Mouse (Mus musculus) intestine, embryonic 14.5 days (tissue): Measurements from ENCODE around the gene Lcp1. TPM values are rescaled to one million over a fixed set of nuclear protein-coding genes. Genes with fewer than 3 reads are reported as not detected.

Source experiments
- ATAC-seq: fragments of 200-750 bp; cut with Nextera tagmentation; replicated peaks from 2 replicates; pipeline ENCODE4 v1.8.0; 2017; ENCODE audit warnings: low read depth, moderate number of reproducible peaks, moderate TSS enrichment, moderate library complexity; ENCODE audit not compliant: low FRiP score, low TSS enrichment
- DNase-seq: peaks from one replicate; pipeline ENCODE4 v3.0.0-alpha.2; 2018; ENCODE audit warnings: low spot score
- H3K27ac ChIP-seq: fragments of 300-500 bp; sonication (generic); 2 replicates; pipeline ENCODE4 v1.5.1; 2014; ENCODE audit warnings: low read depth, mild to moderate bottlenecking, control low read depth
- H3K27me3 ChIP-seq: fragments of 300-500 bp; sonication (generic); replicated peaks from 2 replicates; pipeline ENCODE4 v1.6.1; 2014; ENCODE audit warnings: low read length, control low read depth; ENCODE audit not compliant: control insufficient read depth, insufficient read depth
- H3K36me3 ChIP-seq: fragments of 300-500 bp; sonication (generic); 2 replicates; pipeline ENCODE4 v1.6.1; 2014; ENCODE audit warnings: low read length, control low read depth; ENCODE audit not compliant: control insufficient read depth, insufficient read depth
- H3K4me1 ChIP-seq: fragments of 300-500 bp; sonication (generic); replicated peaks from 2 replicates; pipeline ENCODE4 v1.6.1; 2014; ENCODE audit warnings: low read length, control low read depth, mixed read lengths; ENCODE audit not compliant: control insufficient read depth, insufficient read depth
- H3K4me2 ChIP-seq: fragments of 300-500 bp; sonication (generic); 2 replicates; pipeline ENCODE4 v1.6.1; 2014; ENCODE audit warnings: low read length
- H3K4me3 ChIP-seq: fragments of 300-500 bp; sonication (generic); 2 replicates; pipeline ENCODE4 v1.5.1; 2014; ENCODE audit warnings: low read depth, low read length, control low read depth, mixed read lengths
- H3K9ac ChIP-seq: fragments of 300-500 bp; sonication (generic); 2 replicates; pipeline ENCODE4 v1.6.1; 2014; ENCODE audit warnings: mild to moderate bottlenecking, low read length
- H3K9me3 ChIP-seq: fragments of 300-500 bp; sonication (generic); 2 replicates; pipeline ENCODE4 v1.6.1; 2016; ENCODE audit warnings: low read length, control low read depth; ENCODE audit not compliant: control insufficient read depth
- WGBS: fragments of 180-500 bp; shearing (Covaris S2); extraction: QIAGEN DNeasy Blood & Tissue Kit; methylation state at CpG from one replicate; pipeline ENCODE4 v1.1.7; 2014; 5-methylcytosine and 5-hydroxymethylcytosine counted together
- polyA plus RNA-seq: library from polyadenylated mRNA; unstranded; fragments of >200 nt; fragmentation: Nextera tagmentation; extraction: Ambion mirVana; gene quantifications from 2 replicates; pipeline ENCODE4 v1.2.1, GENCODE M21; 2014

The Lcp1 gene
- polyA plus RNA-seq, 1 experiment from 2014 or later = 58.3 TPM

GRCm38 (mm10) chr14:75188521-75188920 lies 57.6 kb downstream of the Lcp1 start:
- H3K4me2 ChIP-seq = no peak overlapping the region
- H3K27me3 ChIP-seq = no peaks in the 10 kb centered on the region
- H3K4me1 ChIP-seq = no peaks in the 10 kb centered on the region
- H3K9me3 ChIP-seq = no peaks in the 10 kb centered on the region
- ATAC-seq (no peak), DNase-seq (no peak)
- no peak overlapping the region for H3K27ac ChIP-seq
- H3K36me3 ChIP-seq = no peaks in the 10 kb centered on the region
- no peak overlapping the region for H3K4me3 ChIP-seq
- 72% methylated on average over 6 of the region's 6 CpGs for WGBS
- H3K9ac ChIP-seq = no peak overlapping the region

DNA sequence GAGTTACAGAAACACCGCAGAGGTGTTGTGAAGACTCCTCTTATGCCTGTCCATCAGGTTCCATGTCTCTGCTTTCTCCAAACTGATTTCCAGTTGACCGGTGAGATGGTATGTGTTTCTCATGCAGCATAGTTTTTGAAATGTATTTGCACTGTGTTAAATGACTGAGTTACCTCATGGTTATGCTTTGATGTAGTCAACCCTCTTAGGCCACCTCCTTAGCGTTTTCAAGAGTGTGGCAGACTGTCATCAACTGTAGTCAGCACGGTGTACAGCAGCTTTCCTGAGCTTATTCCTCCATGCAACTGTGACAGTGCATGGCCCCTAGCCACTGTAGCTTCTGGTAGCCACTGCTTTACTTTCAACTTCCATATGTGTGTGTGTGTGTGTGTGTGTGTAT lies 58.1 kb downstream of the Lcp1 start:
- Histone ChIP-seq H3K4me2 (no peak overlapping the region), H3K4me3 (no peak overlapping the region), H3K27me3 (no peaks in the 10 kb centered on the region), H3K4me1 (no peaks in the 10 kb centered on the region), H3K9me3 (no peaks in the 10 kb centered on the region), H3K36me3 (no peaks in the 10 kb centered on the region), H3K9ac (no peak overlapping the region), H3K27ac (no peak overlapping the region)
- 89% methylated on average over 4 of the region's 4 CpGs for WGBS
- ATAC-seq (no peak), DNase-seq (no peak)

- DNase-seq (no peak), ATAC-seq (no peak)
- Histone ChIP-seq H3K4me1 (no peaks in the 10 kb centered on the region), H3K4me2 (no peak overlapping the region), H3K4me3 (no peak overlapping the region), H3K36me3 (no peaks in the 10 kb centered on the region), H3K9me3 (no peaks in the 10 kb centered on the region), H3K9ac (no peak overlapping the region), H3K27ac (no peak overlapping the region), H3K27me3 (no peaks in the 10 kb centered on the region)
- WGBS = 91% methylated on average over 4 of the region's 4 CpGs
These were observed 59.8 kb downstream of the Lcp1 start for GRCm38 (mm10) chr14:75190683-75191082.

GRCm38 (mm10) chr14:75192427-75192826 lies 61.5 kb downstream of the Lcp1 start:
- 82% methylated on average over 10 of the region's 10 CpGs for WGBS
- Histone ChIP-seq H3K9ac (no peak overlapping the region), H3K27me3 (no peaks in the 10 kb centered on the region), H3K9me3 (no peaks in the 10 kb centered on the region), H3K4me1 (no peaks in the 10 kb centered on the region), H3K4me2 (no peak overlapping the region), H3K36me3 (no peaks in the 10 kb centered on the region), H3K4me3 (no peak overlapping the region), H3K27ac (no peak overlapping the region)
- DNase-seq = no peak
- no peak for ATAC-seq

DNA sequence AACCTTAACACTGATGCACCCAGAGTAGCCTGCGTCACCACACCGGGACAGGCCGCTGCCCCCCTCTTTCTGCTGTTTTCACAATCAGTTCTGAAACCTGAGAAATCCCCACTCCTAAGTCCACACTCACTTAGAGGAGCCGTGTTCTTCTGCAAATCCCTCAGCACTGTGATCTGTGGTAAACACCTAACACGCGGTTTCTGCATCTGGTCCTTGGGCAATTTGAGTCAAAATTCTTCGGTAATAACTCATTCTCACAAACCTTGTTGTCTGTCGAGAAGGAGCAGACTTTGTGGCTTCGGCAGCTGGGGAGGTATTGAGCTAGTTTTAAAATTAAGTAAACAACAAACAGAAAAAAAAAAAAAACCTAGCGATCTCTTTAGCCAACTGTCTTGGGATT lies 62.0 kb downstream of the Lcp1 start:
- no peaks in the 10 kb centered on the region for H3K36me3 ChIP-seq
- ATAC-seq (no peak), DNase-seq (no peak)
- no peak overlapping the region for H3K4me3 ChIP-seq
- no peak overlapping the region for H3K9ac ChIP-seq
- H3K9me3 ChIP-seq = no peaks in the 10 kb centered on the region
- no peak overlapping the region for H3K27ac ChIP-seq
- WGBS = 61% methylated on average over 10 of the region's 10 CpGs
- no peaks in the 10 kb centered on the region for H3K27me3 ChIP-seq
- no peaks in the 10 kb centered on the region for H3K4me1 ChIP-seq
- H3K4me2 ChIP-seq = no peak overlapping the region

- Histone ChIP-seq H3K27me3 (no peaks in the 10 kb centered on the region), H3K4me3 (no peak overlapping the region), H3K4me2 (no peak overlapping the region), H3K27ac (no peak overlapping the region), H3K4me1 (no peaks in the 10 kb centered on the region), H3K9ac (no peak overlapping the region), H3K9me3 (0 out of 2 replicates have a peak, but pooled peaks cover 3% of the 10 kb centered on the region), H3K36me3 (0 out of 2 replicates have a peak, but pooled peaks cover 2% of the 10 kb centered on the region)
- WGBS = 91% methylated on average over 5 of the region's 5 CpGs
- no peak for ATAC-seq
- DNase-seq = no peak
These were observed 64.6 kb downstream of the Lcp1 start for GRCm38 (mm10) chr14:75195530-75195929.

DNA sequence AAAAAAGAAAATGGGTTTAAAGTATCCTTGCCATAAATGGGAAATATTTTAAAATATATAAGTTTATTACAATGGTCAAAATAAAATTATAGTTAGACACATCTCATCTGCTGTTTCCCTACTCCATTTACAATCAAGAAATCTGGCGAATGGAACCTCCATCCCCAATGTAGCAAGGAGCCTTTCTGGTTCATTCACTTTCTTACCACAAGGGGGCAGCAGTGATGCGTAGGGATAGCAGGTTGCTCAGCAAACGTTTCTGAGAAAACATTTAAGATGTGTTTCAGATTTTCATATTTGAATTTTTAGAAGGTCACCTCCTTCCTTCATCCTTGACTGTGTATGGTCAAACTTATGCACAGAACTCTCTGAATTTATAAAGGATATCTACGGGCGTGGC lies 66.1 kb downstream of the Lcp1 start:
- Histone ChIP-seq H3K27me3 (no peaks in the 10 kb centered on the region), H3K4me1 (no peaks in the 10 kb centered on the region), H3K4me3 (no peak overlapping the region), H3K9ac (no peak overlapping the region), H3K36me3 (0 out of 2 replicates have a peak, but pooled peaks cover 2% of the 10 kb centered on the region), H3K4me2 (no peak overlapping the region), H3K27ac (no peak overlapping the region), H3K9me3 (0 out of 2 replicates have a peak, but pooled peaks cover 3% of the 10 kb centered on the region)
- DNase-seq (peak; percentile 85), ATAC-seq (no peak)
- WGBS = 43% methylated on average over 5 of the region's 5 CpGs

- WGBS = 39% methylated on average over 7 of the region's 7 CpGs
- H3K27ac ChIP-seq = 0 out of 2 replicates have a peak overlapping the region, but pooled peaks have one; percentile 19
- no peak overlapping the region for H3K4me3 ChIP-seq
- 0 out of 2 replicates have a peak, but pooled peaks cover 3% of the 10 kb centered on the region for H3K9me3 ChIP-seq
- H3K4me1 ChIP-seq = no peaks in the 10 kb centered on the region
- DNase-seq = peak; percentile 72
- no peak overlapping the region for H3K4me2 ChIP-seq
- no peak overlapping the region for H3K9ac ChIP-seq
- H3K27me3 ChIP-seq = no peaks in the 10 kb centered on the region
- peak; percentile 87 for ATAC-seq
- 0 out of 2 replicates have a peak, but pooled peaks cover 2% of the 10 kb centered on the region for H3K36me3 ChIP-seq
These were observed 66.8 kb downstream of the Lcp1 start for GRCm38 (mm10) chr14:75197660-75198059.

GRCm38 (mm10) chr14:75205363-75206051 lies 74.6 kb downstream of the Lcp1 start:
- WGBS = 74% methylated on average over 6 of the region's 6 CpGs
- Histone ChIP-seq H3K4me3 (no peak overlapping the region), H3K27me3 (no peaks in the 10 kb centered on the region), H3K4me2 (no peak overlapping the region), H3K9ac (no peak overlapping the region), H3K4me1 (no peaks in the 10 kb centered on the region), H3K36me3 (no peaks in the 10 kb centered on the region), H3K27ac (no peak overlapping the region), H3K9me3 (no peaks in the 10 kb centered on the region)
- ATAC-seq (no peak), DNase-seq (no peak)
